Mouse (Mus musculus) hindbrain, embryonic 16.5 days (tissue): Measurements from ENCODE around the gene Akap2. TPM values are rescaled to one million over a fixed set of nuclear protein-coding genes. Genes with fewer than 3 reads are reported as not detected.

ENCODE experiments used
- ATAC-seq: fragments of 200-750 bp; cut with Nextera tagmentation; 2 replicates; pipeline ENCODE4 v1.8.0; 2017; ENCODE audit warnings: moderate TSS enrichment, moderate library complexity
- H3K27ac ChIP-seq: fragments of 300-500 bp; sonication (generic); 2 replicates; pipeline ENCODE4 v1.5.1; 2014; ENCODE audit warnings: low read depth, mild to moderate bottlenecking, control low read depth, low read length, moderate library complexity
- H3K27me3 ChIP-seq: fragments of 300-500 bp; sonication (generic); replicated peaks from 2 replicates; pipeline ENCODE4 v1.6.1; 2014; ENCODE audit warnings: low read length; ENCODE audit not compliant: control insufficient read depth, insufficient read depth
- H3K36me3 ChIP-seq: fragments of 300-500 bp; sonication (generic); 2 replicates; pipeline ENCODE4 v1.6.1; 2014; ENCODE audit warnings: mild to moderate bottlenecking, low read length, moderate library complexity, mixed read lengths; ENCODE audit not compliant: control insufficient read depth, insufficient read depth
- H3K4me1 ChIP-seq: fragments of 300-500 bp; sonication (generic); 2 replicates; pipeline ENCODE4 v1.6.1; 2014; ENCODE audit warnings: low read depth, low read length; ENCODE audit not compliant: control insufficient read depth, insufficient read depth
- H3K4me2 ChIP-seq: fragments of 300-500 bp; sonication (generic); 2 replicates; pipeline ENCODE4 v1.6.1; 2014; ENCODE audit warnings: mild to moderate bottlenecking, low read length, control low read depth, moderate library complexity
- H3K4me3 ChIP-seq: fragments of 300-500 bp; sonication (generic); 2 replicates; pipeline ENCODE4 v1.5.1; 2014; ENCODE audit warnings: mild to moderate bottlenecking, low read length, control low read depth, moderate library complexity
- H3K9ac ChIP-seq: fragments of 300-500 bp; sonication (generic); 2 replicates; pipeline ENCODE4 v1.6.1; 2014; ENCODE audit warnings: low read depth, mild to moderate bottlenecking, control low read depth, low read length, moderate library complexity
- H3K9me3 ChIP-seq: fragments of 300-500 bp; sonication (generic); 2 replicates; pipeline ENCODE4 v1.6.1; 2014; ENCODE audit warnings: mild to moderate bottlenecking, low read length, moderate library complexity; ENCODE audit not compliant: control insufficient read depth
- WGBS: fragments of 180-500 bp; shearing (Covaris S2); extraction: QIAGEN DNeasy Blood & Tissue Kit; methylation state at CpG from one replicate; pipeline ENCODE4 v1.1.7; 2014; 5-methylcytosine and 5-hydroxymethylcytosine counted together
- polyA plus RNA-seq: library from polyadenylated mRNA; unstranded; fragments of >200 nt; fragmentation: Nextera tagmentation; extraction: Ambion mirVana; gene quantifications from 2 replicates; pipeline ENCODE4 v1.2.1, GENCODE M21; 2015

Akap2 gene
- polyA plus RNA-seq, 1 experiment from 2014 or later = 11.4 TPM

DNA sequence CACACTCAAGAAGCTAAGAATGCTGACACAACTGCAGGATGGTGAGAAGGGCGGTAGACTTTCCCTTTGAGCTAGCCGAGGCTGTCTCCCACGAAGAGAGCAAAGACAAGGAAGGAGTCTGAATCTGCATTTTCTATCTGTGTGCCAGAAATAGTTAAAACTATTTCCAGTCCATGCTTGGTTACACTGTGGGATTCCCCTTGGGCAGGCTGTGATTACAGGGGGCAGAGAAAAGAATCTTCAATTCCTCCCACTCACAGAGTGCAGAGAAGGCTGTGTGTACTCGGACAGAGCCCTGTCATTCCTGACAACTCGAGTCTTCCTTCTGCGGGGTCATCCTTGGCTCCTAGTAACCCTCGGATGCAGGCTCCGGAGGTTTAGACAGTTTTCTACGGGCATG is 149.5 kb downstream of the Akap2 start:
- WGBS = 52% methylated on average over 9 of the region's 9 CpGs
- Histone ChIP-seq H3K9ac (no peak overlapping the region; the same call in 1 of the 2 replicates), H3K9me3 (no peaks in the 10 kb centered on the region), H3K4me1 (0 out of 2 replicates have a peak, but pooled peaks cover 5% of the 10 kb centered on the region), H3K36me3 (no peaks in the 10 kb centered on the region), H3K4me3 (no peak overlapping the region), H3K27me3 (no peaks in the 10 kb centered on the region), H3K4me2 (peak overlapping the region; percentile 11; the same call in 1 of the 2 replicates), H3K27ac (peak overlapping the region; percentile 60; the same call in 1 of the 2 replicates)
- ATAC-seq = peak; percentile 60; the same call in 1 of the 2 replicates

DNA sequence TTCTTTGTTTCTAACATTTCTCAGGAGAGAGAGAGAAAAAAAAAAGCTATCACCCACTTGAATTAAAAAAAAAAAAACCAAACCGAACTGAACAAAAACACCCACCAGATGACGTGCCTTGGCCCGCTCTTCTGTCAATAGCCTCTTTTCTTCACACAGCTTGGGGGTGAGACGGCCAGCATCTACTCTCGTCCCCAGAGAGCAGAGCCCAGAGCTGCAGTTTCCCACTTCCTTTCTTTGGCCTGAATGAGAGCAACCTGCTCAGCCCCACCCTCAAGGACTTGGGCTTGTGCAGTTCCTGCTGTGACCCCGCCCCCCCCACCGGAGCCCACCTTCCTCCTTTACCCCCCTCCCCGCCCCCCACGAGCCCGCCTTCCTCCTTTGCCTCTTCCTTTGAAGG is 150.0 kb downstream of the Akap2 start:
- Histone ChIP-seq H3K27ac (peak overlapping the region; percentile 60; the same call in 1 of the 2 replicates), H3K4me1 (0 out of 2 replicates have a peak, but pooled peaks cover 5% of the 10 kb centered on the region), H3K4me3 (no peak overlapping the region), H3K9ac (no peak overlapping the region; the same call in 1 of the 2 replicates), H3K36me3 (no peaks in the 10 kb centered on the region), H3K4me2 (no peak overlapping the region; the same call in 1 of the 2 replicates), H3K9me3 (no peaks in the 10 kb centered on the region), H3K27me3 (no peaks in the 10 kb centered on the region)
- WGBS = 37% methylated on average over 10 of the region's 10 CpGs
- ATAC-seq = no peak

DNA sequence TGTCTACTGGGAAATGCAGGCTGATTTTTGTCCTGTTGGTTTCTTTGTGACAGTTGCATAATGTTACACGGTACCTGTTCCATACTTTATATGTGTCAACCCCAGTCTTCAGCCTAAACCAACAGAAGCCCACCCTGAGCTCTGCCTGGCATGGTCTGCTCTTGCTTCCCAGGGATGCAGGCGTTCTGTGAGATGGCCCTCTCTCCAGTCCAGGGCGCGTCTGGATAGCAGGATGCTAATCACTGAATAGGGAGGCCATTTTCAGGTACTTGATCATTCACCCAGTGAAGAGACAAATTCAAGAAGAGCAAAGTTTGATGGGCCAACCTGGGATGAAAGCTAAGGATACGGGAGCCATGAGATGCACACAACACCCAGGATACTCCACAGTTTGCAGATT is 161.7 kb downstream of the Akap2 start:
- WGBS = 93% methylated on average over 5 of the region's 5 CpGs
- Histone ChIP-seq H3K36me3 (no peaks in the 10 kb centered on the region), H3K27me3 (no peaks in the 10 kb centered on the region), H3K9ac (no peak overlapping the region), H3K4me2 (no peak overlapping the region), H3K27ac (no peak overlapping the region), H3K4me1 (0 out of 2 replicates have a peak, but pooled peaks cover 1% of the 10 kb centered on the region), H3K9me3 (no peaks in the 10 kb centered on the region), H3K4me3 (no peak overlapping the region)
- ATAC-seq = no peak

DNA sequence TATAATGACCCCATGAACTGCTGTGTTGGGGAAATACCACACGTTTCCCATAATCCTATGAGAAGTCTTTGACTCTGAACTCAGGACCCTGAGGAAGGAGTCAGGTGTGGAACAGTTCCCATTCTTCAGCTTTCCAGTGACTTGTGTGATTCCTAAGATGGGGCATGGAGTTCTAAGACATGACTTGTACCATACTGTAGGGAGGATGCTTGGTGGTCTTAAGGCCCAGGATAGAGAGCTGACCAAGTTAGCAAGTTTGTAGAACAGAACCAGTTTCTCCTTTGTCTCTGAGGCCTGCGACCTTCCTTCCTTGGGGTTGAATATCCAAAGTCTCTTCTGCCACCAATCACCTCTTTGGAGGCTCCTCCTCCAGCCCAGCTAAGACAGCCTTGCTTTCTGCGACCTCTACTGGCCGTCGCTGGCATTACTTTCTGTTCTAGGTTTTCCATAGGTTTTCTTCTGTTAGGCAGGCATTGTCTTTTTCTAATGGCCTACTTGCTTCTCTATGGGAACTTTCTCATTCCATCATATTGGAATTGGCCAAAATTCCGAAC is 162.4 kb downstream of the Akap2 start:
- Histone ChIP-seq H3K9ac (no peak overlapping the region), H3K9me3 (no peaks in the 10 kb centered on the region), H3K36me3 (no peaks in the 10 kb centered on the region), H3K4me3 (no peak overlapping the region), H3K4me1 (0 out of 2 replicates have a peak, but pooled peaks cover 3% of the 10 kb centered on the region), H3K27ac (no peak overlapping the region), H3K27me3 (no peaks in the 10 kb centered on the region), H3K4me2 (no peak overlapping the region)
- 0 out of 2 replicates have a peak, but pooled peaks have one; percentile 60 for ATAC-seq
- 12% methylated on average over 6 of the region's 6 CpGs for WGBS

DNA sequence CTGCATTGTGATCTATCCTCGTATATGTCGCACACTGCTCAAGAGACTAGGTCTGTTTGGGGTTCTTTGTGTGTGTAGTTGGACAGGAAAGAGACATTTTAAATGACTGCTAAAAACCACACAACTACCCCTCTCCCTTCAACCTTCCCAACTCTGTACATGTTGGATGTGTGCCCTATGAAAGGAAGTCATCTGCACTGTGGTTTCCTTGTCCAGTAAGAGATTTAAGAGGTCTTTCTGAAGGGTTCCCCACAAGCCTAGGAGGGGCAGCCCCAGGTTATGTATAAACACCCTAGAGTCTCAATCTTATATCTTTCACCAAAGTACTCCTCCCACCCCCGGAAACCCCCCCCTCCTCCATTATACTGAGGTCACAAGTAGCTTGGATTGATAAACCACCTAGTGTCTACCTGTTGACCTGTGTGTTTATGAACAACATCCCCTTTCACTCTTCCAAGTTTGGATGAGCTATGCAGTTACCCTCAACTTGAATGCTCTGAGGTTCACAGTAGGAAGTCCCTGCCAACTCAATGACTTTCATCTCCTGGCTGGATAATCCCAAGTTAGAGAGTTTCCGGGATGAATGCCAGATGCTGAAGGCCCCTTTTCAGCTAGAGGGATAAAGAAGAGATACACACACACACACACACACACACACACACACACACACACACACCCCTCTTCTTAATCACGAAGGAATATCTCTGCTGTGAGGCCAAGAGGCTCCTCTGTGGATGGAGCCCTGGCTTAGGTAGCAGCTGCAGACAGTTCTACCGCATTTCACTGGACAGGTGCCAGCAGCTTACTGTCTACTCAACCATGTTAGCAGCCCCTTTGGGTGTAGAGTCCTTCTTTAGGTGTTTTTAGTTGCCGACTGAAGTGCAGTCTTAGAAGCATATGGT is 166.3 kb downstream of the Akap2 start:
- H3K27ac ChIP-seq = no peak overlapping the region
- WGBS = 62% methylated on average over 7 of the region's 7 CpGs
- no peaks in the 10 kb centered on the region for H3K27me3 ChIP-seq
- peak; percentile 55; the same call in 1 of the 2 replicates for ATAC-seq
- no peak overlapping the region for H3K4me2 ChIP-seq
- 0 out of 2 replicates have a peak, but pooled peaks cover 3% of the 10 kb centered on the region for H3K4me1 ChIP-seq
- H3K36me3 ChIP-seq = no peaks in the 10 kb centered on the region
- H3K9ac ChIP-seq = no peak overlapping the region
- H3K4me3 ChIP-seq = no peak overlapping the region
- no peaks in the 10 kb centered on the region for H3K9me3 ChIP-seq

DNA sequence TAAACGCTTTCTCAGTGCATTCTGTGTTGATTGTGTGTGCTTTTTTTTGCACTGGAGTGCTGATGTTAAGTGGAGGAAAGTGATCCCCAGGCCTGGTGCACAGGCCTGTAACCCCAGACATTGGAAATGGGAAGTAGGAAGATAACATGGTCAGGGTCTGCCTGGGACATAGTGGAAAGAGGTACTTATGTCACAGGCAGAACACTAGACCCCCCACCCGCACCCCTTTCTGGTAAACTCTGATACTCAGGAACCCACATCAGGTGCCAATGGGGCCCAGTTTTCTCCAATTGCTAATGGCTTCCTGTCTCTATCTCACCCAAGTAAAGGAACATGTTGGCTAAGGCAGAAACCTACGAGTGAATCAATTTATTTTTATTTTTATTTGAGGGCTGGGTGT is 167.1 kb downstream of the Akap2 start:
- Histone ChIP-seq H3K9me3 (no peaks in the 10 kb centered on the region), H3K9ac (no peak overlapping the region), H3K27me3 (no peaks in the 10 kb centered on the region), H3K4me2 (no peak overlapping the region), H3K27ac (no peak overlapping the region), H3K36me3 (no peaks in the 10 kb centered on the region), H3K4me1 (0 out of 2 replicates have a peak, but pooled peaks cover 3% of the 10 kb centered on the region), H3K4me3 (no peak overlapping the region)
- 88% methylated on average over 3 of the region's 3 CpGs for WGBS
- no peak for ATAC-seq

DNA sequence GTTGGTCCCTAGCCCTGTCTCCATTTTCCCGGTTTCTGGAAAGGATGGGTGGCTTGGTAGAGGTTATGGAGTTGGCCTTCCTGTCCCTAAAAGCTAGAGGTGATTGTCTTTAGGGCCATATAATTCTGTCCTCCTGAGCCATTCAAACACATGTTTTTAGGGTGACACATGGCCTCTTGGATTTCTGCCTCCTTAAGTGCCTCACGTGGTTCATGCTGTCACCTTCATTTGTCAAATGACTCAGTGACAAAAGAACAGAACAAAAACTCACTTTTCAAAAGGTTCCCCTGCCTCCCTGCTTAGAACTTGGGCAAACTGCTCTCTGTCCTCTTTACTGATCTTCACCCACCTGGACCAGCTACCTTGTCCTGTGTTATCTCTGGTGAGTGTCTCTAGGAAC is 167.7 kb downstream of the Akap2 start:
- Histone ChIP-seq H3K36me3 (no peaks in the 10 kb centered on the region), H3K9me3 (no peaks in the 10 kb centered on the region), H3K4me3 (no peak overlapping the region), H3K9ac (no peak overlapping the region), H3K27me3 (no peaks in the 10 kb centered on the region), H3K4me2 (no peak overlapping the region), H3K4me1 (0 out of 2 replicates have a peak, but pooled peaks cover 3% of the 10 kb centered on the region), H3K27ac (no peak overlapping the region)
- ATAC-seq = no peak
- 48% methylated on average over 2 of the region's 2 CpGs for WGBS

DNA sequence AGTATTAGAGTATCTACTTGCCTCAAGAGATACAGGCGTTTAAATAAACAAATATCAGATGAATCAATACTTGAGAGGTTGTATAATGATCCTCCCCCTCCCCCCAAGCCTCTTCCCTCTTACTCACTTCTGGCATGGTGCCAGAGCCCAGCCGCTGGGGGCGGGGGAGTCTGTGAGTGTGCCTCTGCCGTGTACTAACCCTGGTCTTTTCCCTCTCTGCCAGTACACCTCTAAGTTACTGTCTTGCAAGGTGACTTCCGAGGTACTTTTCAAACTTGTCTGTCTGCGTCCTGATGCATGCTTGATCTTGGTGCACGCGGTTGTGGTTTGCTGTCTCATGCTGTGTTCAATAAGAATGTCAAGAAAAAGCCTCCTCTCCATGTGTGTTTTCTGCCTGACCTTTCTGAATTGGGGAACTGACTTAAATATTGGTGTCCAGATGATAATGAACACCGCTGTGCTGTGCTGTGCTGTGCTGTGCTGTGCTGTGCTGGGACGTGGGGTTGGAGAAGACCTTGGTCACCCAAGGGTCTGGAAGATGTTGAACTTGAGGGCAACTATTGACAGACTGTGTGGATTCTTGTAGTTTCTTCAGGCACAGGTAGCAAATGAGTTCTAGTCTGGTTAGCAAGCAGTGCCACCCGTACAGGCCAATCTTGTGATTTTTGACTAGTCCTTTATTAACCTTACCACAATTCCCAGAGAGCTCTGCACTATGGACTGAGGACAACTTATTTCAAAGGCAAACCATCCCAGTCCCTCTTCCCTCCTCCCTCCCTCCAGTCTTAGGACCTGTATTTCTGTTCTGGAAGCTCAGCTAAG is 168.8 kb downstream of the Akap2 start:
- no peak for ATAC-seq

More for the DNA sequence above, 168.8 kb downstream of the Akap2 start:
- Histone ChIP-seq H3K9ac (no peak overlapping the region), H3K27ac (no peak overlapping the region), H3K4me1 (0 out of 2 replicates have a peak, but pooled peaks cover 3% of the 10 kb centered on the region), H3K4me3 (no peak overlapping the region), H3K27me3 (no peaks in the 10 kb centered on the region), H3K36me3 (no peaks in the 10 kb centered on the region), H3K9me3 (no peaks in the 10 kb centered on the region), H3K4me2 (no peak overlapping the region)
- 53% methylated on average over 11 of the region's 11 CpGs for WGBS
